Mouse (Mus musculus): ENCODE results near the gene Ola1. TPM values are rescaled to one million over a fixed set of nuclear protein-coding genes. Genes with fewer than 3 reads are reported as not detected.

Gene Ola1
- polyA plus RNA-seq, 1 experiment from 2014 or later: 92.0 TPM

Other genes starting within 250 kb of the Ola1 start
- gene Sp3, start 238.5 kb downstream of the Ola1 start, polyA plus RNA-seq (2014; fragmentation: Nextera tagmentation; extraction: Ambion mirVana): 55.5 and 59.6 TPM in 2 replicates
- not detected in 2 replicates for gene Gm11084, start 232.2 kb downstream of the Ola1 start, polyA plus RNA-seq (2014; fragmentation: Nextera tagmentation; extraction: Ambion mirVana)
- gene Sp9, start 53.0 kb upstream of the Ola1 start, polyA plus RNA-seq (2014; fragmentation: Nextera tagmentation; extraction: Ambion mirVana): not detected in 2 replicates
- 12.2 and 12.6 TPM in 2 replicates for gene Scrn3, start 93.7 kb upstream of the Ola1 start, polyA plus RNA-seq (2014; fragmentation: Nextera tagmentation; extraction: Ambion mirVana)
- gene Cir1, start 93.8 kb upstream of the Ola1 start, polyA plus RNA-seq (2014; fragmentation: Nextera tagmentation; extraction: Ambion mirVana): 22.3 and 24.5 TPM in 2 replicates
- gene Gpr155, start 167.6 kb upstream of the Ola1 start, polyA plus RNA-seq (2014; fragmentation: Nextera tagmentation; extraction: Ambion mirVana): 5.0 and 7.1 TPM in 2 replicates